Mouse (Mus musculus) liver, embryonic 16.5 days (tissue): ENCODE data around the gene Olfr459. TPM values are rescaled to one million over a fixed set of nuclear protein-coding genes. Genes with fewer than 3 reads are reported as not detected.
A peak's percentile ranks its signal among the peaks of the same experiment; 100 is the strongest.

Experiments used
- ATAC-seq: fragments of 200-750 bp; cut with Nextera tagmentation; 2 replicates; pipeline ENCODE4 v1.8.0; 2017; ENCODE audit warnings: low read depth, mild to moderate bottlenecking, moderate number of reproducible peaks, moderate library complexity
- H3K27ac ChIP-seq: fragments of 300-500 bp; sonication (generic); 2 replicates; pipeline ENCODE4 v1.5.1; 2014; ENCODE audit warnings: mild to moderate bottlenecking, low read length
- H3K27me3 ChIP-seq: fragments of 300-500 bp; sonication (generic); 2 replicates; pipeline ENCODE4 v1.6.1; 2014; ENCODE audit warnings: low read depth, low read length, mixed read lengths; ENCODE audit not compliant: control insufficient read depth, insufficient read depth
- H3K36me3 ChIP-seq: fragments of 300-500 bp; sonication (generic); 2 replicates; pipeline ENCODE4 v1.6.1; 2014; ENCODE audit warnings: mild to moderate bottlenecking; ENCODE audit not compliant: control insufficient read depth, insufficient read depth
- H3K4me1 ChIP-seq: fragments of 300-500 bp; sonication (generic); 2 replicates; pipeline ENCODE4 v1.6.1; 2014; ENCODE audit warnings: low read depth, low read length, mixed read lengths; ENCODE audit not compliant: control insufficient read depth
- H3K4me2 ChIP-seq: fragments of 300-500 bp; sonication (generic); 2 replicates; pipeline ENCODE4 v1.6.1; 2014; ENCODE audit warnings: low read depth, low read length, mixed read lengths
- H3K4me3 ChIP-seq: fragments of 300-500 bp; sonication (generic); 2 replicates; pipeline ENCODE4 v1.5.1; 2014; ENCODE audit warnings: low read depth, mild to moderate bottlenecking, low read length
- H3K9ac ChIP-seq: fragments of 300-500 bp; sonication (generic); 2 replicates; pipeline ENCODE4 v1.6.1; 2014; ENCODE audit warnings: low read depth, low read length
- H3K9me3 ChIP-seq: fragments of 300-500 bp; sonication (generic); replicated peaks from 2 replicates; pipeline ENCODE4 v1.6.1; 2016; ENCODE audit warnings: low read length; ENCODE audit not compliant: control insufficient read depth
- WGBS: fragments of 180-500 bp; shearing (Covaris S2); extraction: QIAGEN DNeasy Blood & Tissue Kit; methylation state at CpG from one replicate; pipeline ENCODE4 v1.1.7; 2014; ENCODE audit not compliant: insufficient replicate concordance; 5-methylcytosine and 5-hydroxymethylcytosine counted together
- polyA plus RNA-seq: library from polyadenylated mRNA; unstranded; fragments of >200 nt; fragmentation: Nextera tagmentation; extraction: Ambion mirVana; gene quantifications from 2 replicates; pipeline ENCODE4 v1.2.1, GENCODE M21; 2015

Olfr459 gene
- not detected in 2 replicates for polyA plus RNA-seq

DNA sequence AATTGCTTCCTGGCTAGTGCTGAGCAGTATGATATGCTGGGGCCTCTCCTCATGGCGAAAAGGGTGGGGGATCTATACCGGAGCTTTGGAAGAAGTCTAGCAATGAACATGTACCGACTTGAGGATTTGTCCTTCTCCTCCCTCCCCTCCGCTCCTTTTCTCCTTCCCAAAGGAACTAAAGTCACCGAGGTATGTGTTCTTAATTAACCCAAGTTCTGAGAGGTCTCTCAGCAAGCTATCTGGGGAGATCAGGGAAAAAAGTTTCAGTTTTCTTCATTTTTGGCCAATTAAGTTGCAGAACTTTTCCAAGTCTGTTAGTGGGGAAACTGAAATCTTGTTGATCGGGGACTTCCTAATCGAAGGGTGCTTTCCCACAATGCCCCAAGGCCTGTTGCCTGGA, at the start of gene Olfr459:
Gene Olfr459, minus strand, starts transcription at position 101 of the 400 bp plus-strand sequence.
- 61% methylated on average over 7 of the region's 7 CpGs for WGBS
- no peak for ATAC-seq
- Histone ChIP-seq H3K4me1 (no peaks in the 10 kb centered on the region), H3K9me3 (no peaks in the 10 kb centered on the region), H3K36me3 (no peaks in the 10 kb centered on the region), H3K27ac (no peak within 1 kb of the TSS), H3K27me3 (no peaks in the 10 kb centered on the region), H3K4me2 (no peak within 1 kb of the TSS), H3K9ac (no peak within 1 kb of the TSS), H3K4me3 (no peak within 1 kb of the TSS)

DNA sequence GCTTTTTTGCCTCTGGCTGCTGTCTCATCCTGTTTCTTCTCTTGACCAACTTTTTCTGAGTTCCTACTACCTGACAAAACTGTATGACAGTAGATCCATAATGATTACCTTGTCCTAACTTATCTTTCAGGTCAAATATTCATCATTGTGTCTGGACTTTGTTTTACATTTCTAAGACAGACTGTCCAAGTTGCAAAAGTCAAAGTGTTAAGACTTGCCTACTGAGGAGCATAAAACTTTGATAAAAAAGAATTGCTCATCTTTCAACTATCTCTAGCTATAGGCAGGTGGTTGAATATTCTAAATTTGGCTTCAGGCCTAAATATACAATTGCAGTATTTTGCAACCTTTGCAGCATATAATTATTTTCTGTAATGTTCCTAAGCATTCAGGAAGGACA, 49.1 kb upstream of the Olfr459 start:
- no peak overlapping the region for H3K4me2 ChIP-seq
- H3K4me1 ChIP-seq, result no peaks in the 10 kb centered on the region
- no peak overlapping the region for H3K27ac ChIP-seq
- no peaks in the 10 kb centered on the region for H3K36me3 ChIP-seq
- ATAC-seq, result no peak
- H3K9ac ChIP-seq, result no peak overlapping the region
- H3K4me3 ChIP-seq, result no peak overlapping the region
- H3K27me3 ChIP-seq, result no peaks in the 10 kb centered on the region
- H3K9me3 ChIP-seq, result no peaks in the 10 kb centered on the region

- WGBS, result 62% methylated on average over 2 of the region's 2 CpGs
- Histone ChIP-seq H3K9ac (no peak overlapping the region), H3K36me3 (no peaks in the 10 kb centered on the region), H3K4me3 (no peak overlapping the region), H3K27ac (no peak overlapping the region), H3K4me1 (no peaks in the 10 kb centered on the region), H3K9me3 (no peaks in the 10 kb centered on the region), H3K27me3 (no peaks in the 10 kb centered on the region), H3K4me2 (no peak overlapping the region)
- ATAC-seq, result no peak
These were observed 11.7 kb upstream of the Olfr459 start for GRCm38 (mm10) chr6:41786700-41787099.

DNA sequence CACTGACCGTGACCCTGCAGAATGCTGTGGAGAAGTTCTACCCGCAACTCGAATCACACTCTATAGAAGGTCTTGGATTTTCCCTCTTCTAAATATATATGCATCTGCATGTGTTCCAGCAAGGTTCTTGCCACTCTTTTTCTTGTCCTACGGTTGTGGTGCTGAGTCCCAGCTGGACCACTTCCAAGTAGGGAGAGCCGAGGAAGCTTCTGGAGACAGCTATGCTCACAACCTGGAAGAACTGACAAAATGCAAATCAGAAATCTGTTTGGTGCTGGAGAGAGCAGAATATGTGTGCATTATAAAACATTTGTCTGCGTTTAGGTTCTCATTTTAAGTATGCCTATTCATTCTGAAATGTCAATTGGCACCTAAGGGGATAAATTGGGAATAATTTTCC, 744 bp upstream of the Olfr459 start:
- Histone ChIP-seq H3K9me3 (no peaks in the 10 kb centered on the region), H3K27ac (no peak overlapping the region), H3K4me1 (no peaks in the 10 kb centered on the region), H3K36me3 (no peaks in the 10 kb centered on the region), H3K4me3 (no peak overlapping the region), H3K27me3 (no peaks in the 10 kb centered on the region), H3K4me2 (no peak overlapping the region), H3K9ac (no peak overlapping the region)
- WGBS, result 55% methylated on average over 6 of the region's 6 CpGs
- no peak for ATAC-seq

- no peak overlapping the region for H3K27ac ChIP-seq
- no peaks in the 10 kb centered on the region for H3K27me3 ChIP-seq
- H3K4me3 ChIP-seq, result no peak overlapping the region
- H3K9ac ChIP-seq, result no peak overlapping the region
- no peaks in the 10 kb centered on the region for H3K36me3 ChIP-seq
- WGBS, result 37% methylated on average over 1 of the region's 1 CpGs
- H3K9me3 ChIP-seq, result no peaks in the 10 kb centered on the region
- no peak for ATAC-seq
- no peaks in the 10 kb centered on the region for H3K4me1 ChIP-seq
- H3K4me2 ChIP-seq, result no peak overlapping the region
These were observed 5.1 kb downstream of the Olfr459 start for GRCm38 (mm10) chr6:41769872-41770271.

- Histone ChIP-seq H3K27ac (no peak overlapping the region), H3K4me3 (no peak overlapping the region), H3K9ac (no peak overlapping the region), H3K27me3 (no peaks in the 10 kb centered on the region), H3K4me2 (no peak overlapping the region), H3K36me3 (no peaks in the 10 kb centered on the region), H3K4me1 (no peaks in the 10 kb centered on the region), H3K9me3 (no peaks in the 10 kb centered on the region)
- no peak for ATAC-seq
- 56% methylated on average over 5 of the region's 5 CpGs for WGBS
These were observed 10.7 kb downstream of the Olfr459 start for GRCm38 (mm10) chr6:41764306-41764705.

DNA sequence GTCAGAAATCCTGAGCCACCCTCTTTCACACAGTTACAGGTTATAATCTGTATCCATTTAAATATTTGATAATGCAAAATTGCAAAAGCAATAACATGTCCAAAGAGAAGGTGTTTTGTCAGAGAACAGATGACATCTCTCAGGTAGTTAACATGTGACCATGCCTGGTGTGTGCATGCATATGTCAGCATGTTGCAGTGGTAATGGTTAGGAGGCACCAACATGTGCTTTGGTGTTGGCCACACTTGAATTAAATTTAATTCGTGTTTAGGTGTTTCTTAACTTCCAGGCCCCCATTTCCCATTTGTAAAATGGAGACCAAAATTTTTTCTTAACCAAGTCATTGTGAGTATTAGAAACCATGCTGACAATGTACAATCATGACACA, 12.6 kb downstream of the Olfr459 start:
- no peak overlapping the region for H3K9ac ChIP-seq
- 45% methylated on average over 1 of the region's 1 CpGs for whole genome bisulfite sequencing
- no peak overlapping the region for H3K27ac ChIP-seq
- H3K27me3 ChIP-seq, result no peaks in the 10 kb centered on the region
- no peak for ATAC-seq
- H3K4me3 ChIP-seq, result no peak overlapping the region
- H3K4me2 ChIP-seq, result no peak overlapping the region
- no peaks in the 10 kb centered on the region for H3K9me3 ChIP-seq
- H3K4me1 ChIP-seq, result peaks cover 3% of the 10 kb centered on the region; the same call in 1 of the 2 replicates
- no peaks in the 10 kb centered on the region for H3K36me3 ChIP-seq

GRCm38 (mm10) chr6:41761702-41762369, 13.1 kb downstream of the Olfr459 start:
- no peaks in the 10 kb centered on the region for H3K36me3 ChIP-seq
- H3K4me1 ChIP-seq, result peaks cover 5% of the 10 kb centered on the region; the same call in 1 of the 2 replicates
- no peak overlapping the region for H3K4me2 ChIP-seq
- H3K9ac ChIP-seq, result no peak overlapping the region
- H3K27me3 ChIP-seq, result no peaks in the 10 kb centered on the region
- WGBS, result 5% methylated on average over 1 of the region's 1 CpGs
- ATAC-seq, result 0 out of 2 replicates have a peak, but pooled peaks have one; percentile 47
- H3K27ac ChIP-seq, result no peak overlapping the region
- no peak overlapping the region for H3K4me3 ChIP-seq
- H3K9me3 ChIP-seq, result no peaks in the 10 kb centered on the region

DNA sequence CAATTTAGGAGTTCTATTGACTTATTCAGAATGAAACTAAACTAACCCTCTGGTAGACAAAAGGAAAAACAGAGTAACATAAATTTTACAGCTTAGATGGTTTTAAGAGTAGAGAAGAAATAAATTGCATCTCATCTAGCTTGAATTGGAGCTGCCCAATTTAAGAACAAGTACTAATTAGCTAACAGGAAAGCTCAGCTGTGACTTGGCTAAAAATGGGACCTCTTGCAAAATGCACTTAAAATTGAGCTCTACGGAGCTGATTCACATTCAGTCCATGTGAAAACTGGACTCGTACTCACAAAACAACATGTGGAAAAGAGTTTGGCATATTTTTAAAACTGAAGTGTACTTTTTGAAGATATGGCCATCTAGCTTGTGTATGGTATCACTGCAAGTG, 15.4 kb downstream of the Olfr459 start:
- Histone ChIP-seq H3K27ac (no peak overlapping the region), H3K4me2 (no peak overlapping the region), H3K9ac (no peak overlapping the region), H3K27me3 (no peaks in the 10 kb centered on the region), H3K9me3 (no peaks in the 10 kb centered on the region), H3K36me3 (no peaks in the 10 kb centered on the region), H3K4me1 (peaks cover 5% of the 10 kb centered on the region; the same call in 1 of the 2 replicates), H3K4me3 (no peak overlapping the region)
- 62% methylated on average over 2 of the region's 2 CpGs for WGBS
- ATAC-seq, result no peak
